Mouse (Mus musculus) cerebellum, adult 2 months (tissue): ENCODE data around the gene Vps13c. TPM values are rescaled to one million over a fixed set of nuclear protein-coding genes. Genes with fewer than 3 reads are reported as not detected.

Source experiments
- DNase-seq, 2 experiments: peaks; one replicate each; pipeline ENCODE4 v3.0.0; 2021
- H3K27ac ChIP-seq: fragments of 200-500 bp; 2 replicates; pipeline ENCODE4 v1.5.1; 2012; ENCODE audit warnings: low read length, control low read depth, inconsistent platforms; ENCODE audit not compliant: insufficient read depth
- H3K27me3 ChIP-seq: fragments of 200-500 bp; 2 replicates; pipeline ENCODE4 v1.6.1; 2012; ENCODE audit warnings: inconsistent platforms, mild to moderate bottlenecking, low read length, moderate library complexity; ENCODE audit not compliant: control insufficient read depth, insufficient read depth
- H3K4me1 ChIP-seq: fragments of 200-500 bp; 2 replicates; pipeline ENCODE4 v1.6.1; 2011; ENCODE audit warnings: low read length; ENCODE audit not compliant: control insufficient read depth, insufficient read depth
- H3K4me3 ChIP-seq: fragments of 200-500 bp; replicated peaks from 2 replicates; pipeline ENCODE3; 2011; ENCODE audit warnings: mild to moderate bottlenecking, low read depth, low read length, control low read depth; ENCODE audit not compliant: insufficient read depth
- CTCF ChIP-seq: fragments of 200-500 bp; IDR thresholded peaks from 2 replicates; pipeline ENCODE4 v1.5.1; 2011; ENCODE audit warnings: low read depth, mild to moderate bottlenecking, control low read depth, low read length, moderate library complexity, borderline replicate concordance; ENCODE audit not compliant: insufficient read depth
- POLR2A ChIP-seq: fragments of 200-500 bp; IDR thresholded peaks from 2 replicates; pipeline ENCODE4 v1.6.1; 2011; ENCODE audit warnings: low read length, control low read depth, borderline replicate concordance; ENCODE audit not compliant: insufficient read depth
- WGBS: fragments of 180-500 bp; shearing (Covaris S2); methylation state at CpG from one replicate; pipeline ENCODE4 v1.1.7; 2018; 5-methylcytosine and 5-hydroxymethylcytosine counted together
- polyA plus RNA-seq: library from polyadenylated mRNA; depleted of rRNA; stranded (reverse); fragments of >200 nt; gene quantifications from 2 replicates; pipeline ENCODE4 v1.2.3, GENCODE M21; 2012

Vps13c gene
- polyA plus RNA-seq, 1 experiment: 46.5 TPM

GRCm38 (mm10) chr9:67842797-67843196, 2.6 kb downstream of the Vps13c start:
- TF ChIP-seq POLR2A (no peak), CTCF (no peak)
- 53% methylated on average over 5 of the region's 5 CpGs for WGBS
- Histone ChIP-seq H3K4me3 (no peak overlapping the region), H3K27ac (no peak overlapping the region), H3K27me3 (no peaks in the 10 kb centered on the region), H3K4me1 (peaks cover 8% of the 10 kb centered on the region)
- DNase-seq: no peak

GRCm38 (mm10) chr9:67845012-67845411, 4.8 kb downstream of the Vps13c start:
- no peak for DNase-seq
- 65% methylated on average over 4 of the region's 4 CpGs for whole genome bisulfite sequencing
- Histone ChIP-seq H3K4me1 (peaks cover 16% of the 10 kb centered on the region), H3K4me3 (no peak overlapping the region), H3K27ac (no peak overlapping the region), H3K27me3 (no peaks in the 10 kb centered on the region)
- TF ChIP-seq POLR2A: no peak
- TF ChIP-seq CTCF: no peak

GRCm38 (mm10) chr9:67845648-67846047, 5.5 kb downstream of the Vps13c start:
- Histone ChIP-seq H3K4me1 (peaks cover 16% of the 10 kb centered on the region), H3K27ac (peak overlapping the region; percentile 71), H3K4me3 (peak overlapping the region; percentile 1), H3K27me3 (no peaks in the 10 kb centered on the region)
- TF ChIP-seq POLR2A: no peak
- no peak for TF ChIP-seq CTCF
- 10% methylated on average over 5 of the region's 5 CpGs for WGBS
- DNase-seq: peak; percentile 73 to 85

- H3K27me3 ChIP-seq: no peaks in the 10 kb centered on the region
- H3K27ac ChIP-seq: peak overlapping the region; percentile 63; the same call in 1 of the 2 replicates
- WGBS: 52% methylated on average over 2 of the region's 2 CpGs
- peaks cover 16% of the 10 kb centered on the region for H3K4me1 ChIP-seq
- DNase-seq: no peak
- no peak overlapping the region for H3K4me3 ChIP-seq
- TF ChIP-seq POLR2A (no peak), CTCF (no peak)
These were observed 5.9 kb downstream of the Vps13c start for GRCm38 (mm10) chr9:67846089-67846488.

- 31% methylated on average over 3 of the region's 3 CpGs for WGBS
- Histone ChIP-seq H3K4me1 (peaks cover 16% of the 10 kb centered on the region), H3K27ac (peak overlapping the region; percentile 20; the same call in 1 of the 2 replicates), H3K27me3 (no peaks in the 10 kb centered on the region), H3K4me3 (no peak overlapping the region)
- TF ChIP-seq CTCF: no peak
- TF ChIP-seq POLR2A: no peak
- DNase-seq: peak in 1 of 2 experiments; percentile 47
These were observed 7.4 kb downstream of the Vps13c start for GRCm38 (mm10) chr9:67847606-67848005.

GRCm38 (mm10) chr9:67849397-67849796, 9.2 kb downstream of the Vps13c start:
- WGBS: 85% methylated on average over 12 of the region's 12 CpGs
- peaks cover 16% of the 10 kb centered on the region for H3K4me1 ChIP-seq
- no peak overlapping the region for H3K27ac ChIP-seq
- no peaks in the 10 kb centered on the region for H3K27me3 ChIP-seq
- H3K4me3 ChIP-seq: no peak overlapping the region
- no peak for DNase-seq
- no peak for TF ChIP-seq POLR2A
- no peak for TF ChIP-seq CTCF

- DNase-seq: no peak
- no peak overlapping the region for H3K4me3 ChIP-seq
- peaks cover 16% of the 10 kb centered on the region for H3K4me1 ChIP-seq
- TF ChIP-seq CTCF (no peak), POLR2A (no peak)
- H3K27ac ChIP-seq: no peak overlapping the region
- H3K27me3 ChIP-seq: no peaks in the 10 kb centered on the region
- 85% methylated on average over 3 of the region's 3 CpGs for WGBS
These were observed 9.7 kb downstream of the Vps13c start for GRCm38 (mm10) chr9:67849846-67850245.

- WGBS: 89% methylated on average over 4 of the region's 4 CpGs
- H3K27me3 ChIP-seq: no peaks in the 10 kb centered on the region
- no peak for DNase-seq
- peaks cover 13% of the 10 kb centered on the region for H3K4me1 ChIP-seq
- H3K27ac ChIP-seq: no peak overlapping the region
- TF ChIP-seq CTCF: 0 out of 2 replicates have a peak, but pooled peaks have one; percentile 8
- TF ChIP-seq POLR2A: no peak
- H3K4me3 ChIP-seq: no peak overlapping the region
These were observed 11.0 kb downstream of the Vps13c start for GRCm38 (mm10) chr9:67851150-67851549.
